Mouse (Mus musculus): ENCODE measurements around the gene Lrrc75b. TPM values are rescaled to one million over a fixed set of nuclear protein-coding genes. Genes with fewer than 3 reads are reported as not detected.

Gene Lrrc75b
- polyA plus RNA-seq, 1 experiment from 2014 or later: 1.2 TPM

- peak overlapping the region; percentile 64 for H3K27ac ChIP-seq (ENCODE audit: low read length)
- peaks cover 33% of the 10 kb centered on the region for H3K4me1 ChIP-seq (ENCODE audit: control insufficient read depth, insufficient read depth, low read length)
- peak overlapping the region; percentile 46 for H3K4me2 ChIP-seq (ENCODE audit: low read depth, low read length)
- ATAC-seq (ENCODE audit: insufficient read depth, low FRiP score): peak; percentile 12; the same call in 1 of the 2 replicates
- H3K9me3 ChIP-seq (replicated peaks; ENCODE audit: control insufficient read depth, low read length): no peaks in the 10 kb centered on the region
- 48% methylated on average over 16 of the region's 16 CpGs for WGBS
- H3K27me3 ChIP-seq (ENCODE audit: control insufficient read depth, insufficient read depth, low read length): no peaks in the 10 kb centered on the region; the same call in 1 of the 2 replicates
- peak overlapping the region; percentile 54 for H3K9ac ChIP-seq (ENCODE audit: low read length)
- peak overlapping the region; percentile 27 for H3K4me3 ChIP-seq (replicated peaks; ENCODE audit: low read length)
- no peaks in the 10 kb centered on the region for H3K36me3 ChIP-seq (ENCODE audit: control insufficient read depth, insufficient read depth, low read length)
Observed at GRCm38 (mm10) chr10:75589651-75590050, 29.5 kb upstream of the Lrrc75b start.

- H3K9ac ChIP-seq (ENCODE audit: low read length): peak within 1 kb of the TSS; percentile 54
- 8% methylated on average over 5 of the region's 5 CpGs for WGBS
- H3K27ac ChIP-seq (ENCODE audit: low read length): peak within 1 kb of the TSS; percentile 64
- H3K27me3 ChIP-seq (ENCODE audit: control insufficient read depth, insufficient read depth, low read length): no peaks in the 10 kb centered on the region; the same call in 1 of the 2 replicates
- no peaks in the 10 kb centered on the region for H3K9me3 ChIP-seq (replicated peaks; ENCODE audit: control insufficient read depth, low read length)
- peak within 1 kb of the TSS; percentile 27 for H3K4me3 ChIP-seq (replicated peaks; ENCODE audit: low read length)
- H3K36me3 ChIP-seq (ENCODE audit: control insufficient read depth, insufficient read depth, low read length): no peaks in the 10 kb centered on the region
- peak within 1 kb of the TSS; percentile 46 for H3K4me2 ChIP-seq (ENCODE audit: low read depth, low read length)
- peak; percentile 26; the same call in 1 of the 2 replicates for ATAC-seq (ENCODE audit: insufficient read depth, low FRiP score)
- H3K4me1 ChIP-seq (ENCODE audit: control insufficient read depth, insufficient read depth, low read length): peaks cover 33% of the 10 kb centered on the region
Observed at GRCm38 (mm10) chr10:75589129-75589528, 29.0 kb upstream of the Lrrc75b start, which contains the start of gene Ggt5. Gene Ggt5 (plus strand): TSS chr10:75589340.

GRCm38 (mm10) chr10:75588336-75588735 lies 28.2 kb upstream of the Lrrc75b start:
- Histone ChIP-seq H3K36me3 (ENCODE audit: control insufficient read depth, insufficient read depth, low read length) (no peaks in the 10 kb centered on the region), H3K9me3 (replicated peaks; ENCODE audit: control insufficient read depth, low read length) (no peaks in the 10 kb centered on the region), H3K4me3 (replicated peaks; ENCODE audit: low read length) (no peak overlapping the region), H3K4me2 (ENCODE audit: low read depth, low read length) (no peak overlapping the region), H3K27me3 (ENCODE audit: control insufficient read depth, insufficient read depth, low read length) (no peaks in the 10 kb centered on the region; the same call in 1 of the 2 replicates), H3K27ac (ENCODE audit: low read length) (no peak overlapping the region), H3K4me1 (ENCODE audit: control insufficient read depth, insufficient read depth, low read length) (peaks cover 33% of the 10 kb centered on the region), H3K9ac (ENCODE audit: low read length) (no peak overlapping the region)
- ATAC-seq (ENCODE audit: insufficient read depth, low FRiP score): no peak
- WGBS: 50% methylated on average over 5 of the region's 5 CpGs

- WGBS: 83% methylated on average over 4 of the region's 4 CpGs
- Histone ChIP-seq H3K4me1 (ENCODE audit: control insufficient read depth, insufficient read depth, low read length) (peaks cover 33% of the 10 kb centered on the region), H3K36me3 (ENCODE audit: control insufficient read depth, insufficient read depth, low read length) (no peaks in the 10 kb centered on the region), H3K9ac (ENCODE audit: low read length) (no peak overlapping the region), H3K9me3 (replicated peaks; ENCODE audit: control insufficient read depth, low read length) (no peaks in the 10 kb centered on the region), H3K27ac (ENCODE audit: low read length) (no peak overlapping the region), H3K27me3 (ENCODE audit: control insufficient read depth, insufficient read depth, low read length) (no peaks in the 10 kb centered on the region; the same call in 1 of the 2 replicates), H3K4me2 (ENCODE audit: low read depth, low read length) (no peak overlapping the region), H3K4me3 (replicated peaks; ENCODE audit: low read length) (no peak overlapping the region)
- ATAC-seq (ENCODE audit: insufficient read depth, low FRiP score): no peak
Observed at GRCm38 (mm10) chr10:75587781-75588180, 27.7 kb upstream of the Lrrc75b start.

- Histone ChIP-seq H3K9me3 (replicated peaks; ENCODE audit: control insufficient read depth, low read length) (no peaks in the 10 kb centered on the region), H3K4me3 (replicated peaks; ENCODE audit: low read length) (no peak overlapping the region), H3K9ac (ENCODE audit: low read length) (no peak overlapping the region), H3K4me1 (ENCODE audit: control insufficient read depth, insufficient read depth, low read length) (peaks cover 23% of the 10 kb centered on the region), H3K27me3 (ENCODE audit: control insufficient read depth, insufficient read depth, low read length) (no peaks in the 10 kb centered on the region; the same call in 1 of the 2 replicates), H3K36me3 (ENCODE audit: control insufficient read depth, insufficient read depth, low read length) (no peaks in the 10 kb centered on the region), H3K4me2 (ENCODE audit: low read depth, low read length) (no peak overlapping the region), H3K27ac (ENCODE audit: low read length) (no peak overlapping the region)
- ATAC-seq (ENCODE audit: insufficient read depth, low FRiP score): no peak
- WGBS: 80% methylated on average over 1 of the region's 1 CpGs
Observed at GRCm38 (mm10) chr10:75586553-75586879, 26.4 kb upstream of the Lrrc75b start.

- Histone ChIP-seq H3K27ac (ENCODE audit: low read length) (no peak overlapping the region), H3K4me2 (ENCODE audit: low read depth, low read length) (peak overlapping the region; percentile 22), H3K27me3 (ENCODE audit: control insufficient read depth, insufficient read depth, low read length) (no peaks in the 10 kb centered on the region; the same call in 1 of the 2 replicates), H3K36me3 (ENCODE audit: control insufficient read depth, insufficient read depth, low read length) (no peaks in the 10 kb centered on the region), H3K9ac (ENCODE audit: low read length) (peak overlapping the region; percentile 36; the same call in 1 of the 2 replicates), H3K9me3 (replicated peaks; ENCODE audit: control insufficient read depth, low read length) (no peaks in the 10 kb centered on the region), H3K4me3 (replicated peaks; ENCODE audit: low read length) (no peak overlapping the region), H3K4me1 (ENCODE audit: control insufficient read depth, insufficient read depth, low read length) (peaks cover 19% of the 10 kb centered on the region)
- peak; percentile 48 for ATAC-seq (ENCODE audit: insufficient read depth, low FRiP score)
- WGBS: 16% methylated on average over 20 of the region's 20 CpGs
Observed at GRCm38 (mm10) chr10:75585876-75586552, 25.9 kb upstream of the Lrrc75b start.

- no peaks in the 10 kb centered on the region for H3K9me3 ChIP-seq (replicated peaks; ENCODE audit: control insufficient read depth, low read length)
- no peak overlapping the region for H3K4me2 ChIP-seq (ENCODE audit: low read depth, low read length)
- no peaks in the 10 kb centered on the region for H3K27me3 ChIP-seq (ENCODE audit: control insufficient read depth, insufficient read depth, low read length)
- H3K4me3 ChIP-seq (replicated peaks; ENCODE audit: low read length): no peak overlapping the region
- whole genome bisulfite sequencing: 82% methylated on average over 6 of the region's 6 CpGs
- no peaks in the 10 kb centered on the region for H3K36me3 ChIP-seq (ENCODE audit: control insufficient read depth, insufficient read depth, low read length)
- no peak for ATAC-seq (ENCODE audit: insufficient read depth, low FRiP score)
- H3K4me1 ChIP-seq (ENCODE audit: control insufficient read depth, insufficient read depth, low read length): no peaks in the 10 kb centered on the region
- H3K27ac ChIP-seq (ENCODE audit: low read length): no peak overlapping the region
- H3K9ac ChIP-seq (ENCODE audit: low read length): no peak overlapping the region
Observed at GRCm38 (mm10) chr10:75579129-75579528, 19.0 kb upstream of the Lrrc75b start.

GRCm38 (mm10) chr10:75573965-75574364 lies 13.8 kb upstream of the Lrrc75b start:
- H3K36me3 ChIP-seq (ENCODE audit: control insufficient read depth, insufficient read depth, low read length): no peaks in the 10 kb centered on the region
- no peak overlapping the region for H3K9ac ChIP-seq (ENCODE audit: low read length)
- no peak overlapping the region for H3K4me3 ChIP-seq (replicated peaks; ENCODE audit: low read length)
- no peaks in the 10 kb centered on the region; the same call in 1 of the 2 replicates for H3K4me1 ChIP-seq (ENCODE audit: control insufficient read depth, insufficient read depth, low read length)
- H3K27me3 ChIP-seq (ENCODE audit: control insufficient read depth, insufficient read depth, low read length): no peaks in the 10 kb centered on the region
- H3K9me3 ChIP-seq (replicated peaks; ENCODE audit: control insufficient read depth, low read length): no peaks in the 10 kb centered on the region
- no peak overlapping the region for H3K27ac ChIP-seq (ENCODE audit: low read length)
- WGBS: 87% methylated on average over 9 of the region's 9 CpGs
- no peak for ATAC-seq (ENCODE audit: insufficient read depth, low FRiP score)
- no peak overlapping the region for H3K4me2 ChIP-seq (ENCODE audit: low read depth, low read length)

- H3K4me3 ChIP-seq (replicated peaks; ENCODE audit: low read length): no peak overlapping the region
- H3K27ac ChIP-seq (ENCODE audit: low read length): no peak overlapping the region
- H3K9me3 ChIP-seq (replicated peaks; ENCODE audit: control insufficient read depth, low read length): no peaks in the 10 kb centered on the region
- H3K4me2 ChIP-seq (ENCODE audit: low read depth, low read length): no peak overlapping the region
- no peak for ATAC-seq (ENCODE audit: insufficient read depth, low FRiP score)
- no peaks in the 10 kb centered on the region; the same call in 1 of the 2 replicates for H3K4me1 ChIP-seq (ENCODE audit: control insufficient read depth, insufficient read depth, low read length)
- H3K9ac ChIP-seq (ENCODE audit: low read length): no peak overlapping the region
- no peaks in the 10 kb centered on the region for H3K36me3 ChIP-seq (ENCODE audit: control insufficient read depth, insufficient read depth, low read length)
- WGBS: 77% methylated on average over 10 of the region's 10 CpGs
- no peaks in the 10 kb centered on the region for H3K27me3 ChIP-seq (ENCODE audit: control insufficient read depth, insufficient read depth, low read length)
Observed at GRCm38 (mm10) chr10:75573181-75573580, 13.1 kb upstream of the Lrrc75b start.
